Mouse (Mus musculus): ENCODE data around the gene Nav3. TPM values are rescaled to one million over a fixed set of nuclear protein-coding genes. Genes with fewer than 3 reads are reported as not detected.
"Not testable (repeated sequence)": the region's sequence is repeated elsewhere in the genome, so short reads cannot be mapped to it uniquely, and the experiment has no call there.

The Nav3 gene
- polyA plus RNA-seq, 1 experiment from 2014 or later: 0.85 TPM

DNA sequence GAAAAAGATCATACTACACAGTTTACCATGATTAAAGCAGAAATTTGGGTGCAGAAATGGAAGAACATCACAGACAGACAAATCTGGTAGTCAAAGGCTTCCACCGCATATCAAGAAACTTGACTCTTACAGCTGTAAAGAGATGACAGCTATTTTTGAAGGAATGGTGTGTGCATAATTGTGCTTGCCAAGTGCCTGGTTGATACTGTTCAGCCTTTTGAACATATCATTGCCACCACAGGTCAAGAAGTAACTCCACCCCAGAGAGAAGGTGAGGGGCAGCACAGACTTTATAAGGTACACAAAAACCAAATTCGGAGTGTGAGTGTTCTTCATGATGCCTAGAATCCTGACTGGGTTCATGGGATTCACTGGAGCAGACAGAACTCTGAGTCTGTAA is 53.1 kb downstream of the Nav3 start:
- DNase-seq (ENCODE audit: low spot score): no peak
- Histone ChIP-seq H3K36me3 (ENCODE audit: control insufficient read depth, insufficient read depth, low read length) (no peaks in the 10 kb centered on the region), H3K4me1 (replicated peaks; ENCODE audit: control insufficient read depth, insufficient read depth, low read length) (no peaks in the 10 kb centered on the region), H3K27ac (ENCODE audit: low read depth, low read length) (no peak overlapping the region), H3K9ac (ENCODE audit: low read depth, low read length) (no peak overlapping the region), H3K27me3 (replicated peaks; ENCODE audit: control insufficient read depth, insufficient read depth, low read length) (no peaks in the 10 kb centered on the region), H3K4me3 (ENCODE audit: low read depth, low read length) (no peak overlapping the region), H3K9me3 (ENCODE audit: control insufficient read depth, low read length) (no peaks in the 10 kb centered on the region), H3K4me2 (no peak overlapping the region)
- no peak for ATAC-seq (replicated peaks; ENCODE audit: low FRiP score)
- 84% methylated on average over 2 of the region's 2 CpGs for WGBS

GRCm38 (mm10) chr10:110400642-110401041 is 55.4 kb downstream of the Nav3 start:
- no peaks in the 10 kb centered on the region for H3K4me1 ChIP-seq (replicated peaks; ENCODE audit: control insufficient read depth, insufficient read depth, low read length)
- DNase-seq (ENCODE audit: low spot score) (no peak), ATAC-seq (replicated peaks; ENCODE audit: low FRiP score) (no peak)
- H3K9me3 ChIP-seq (ENCODE audit: control insufficient read depth, low read length): no peaks in the 10 kb centered on the region
- no peak overlapping the region for H3K4me3 ChIP-seq (ENCODE audit: low read depth, low read length)
- no peaks in the 10 kb centered on the region for H3K27me3 ChIP-seq (replicated peaks; ENCODE audit: control insufficient read depth, insufficient read depth, low read length)
- no peak overlapping the region for H3K4me2 ChIP-seq
- H3K9ac ChIP-seq (ENCODE audit: low read depth, low read length): no peak overlapping the region
- H3K27ac ChIP-seq (ENCODE audit: low read depth, low read length): no peak overlapping the region
- WGBS: 78% methylated on average over 6 of the region's 6 CpGs
- H3K36me3 ChIP-seq (ENCODE audit: control insufficient read depth, insufficient read depth, low read length): no peaks in the 10 kb centered on the region

GRCm38 (mm10) chr10:110398643-110399042 is 57.4 kb downstream of the Nav3 start:
- 89% methylated on average over 3 of the region's 3 CpGs for WGBS
- no peak overlapping the region for H3K27ac ChIP-seq (ENCODE audit: low read depth, low read length)
- no peaks in the 10 kb centered on the region for H3K36me3 ChIP-seq (ENCODE audit: control insufficient read depth, insufficient read depth, low read length)
- ATAC-seq (replicated peaks; ENCODE audit: low FRiP score) (no peak), DNase-seq (ENCODE audit: low spot score) (no peak)
- H3K4me3 ChIP-seq (ENCODE audit: low read depth, low read length): no peak overlapping the region
- no peak overlapping the region for H3K9ac ChIP-seq (ENCODE audit: low read depth, low read length)
- no peaks in the 10 kb centered on the region for H3K4me1 ChIP-seq (replicated peaks; ENCODE audit: control insufficient read depth, insufficient read depth, low read length)
- H3K4me2 ChIP-seq: no peak overlapping the region
- no peaks in the 10 kb centered on the region for H3K9me3 ChIP-seq (ENCODE audit: control insufficient read depth, low read length)
- no peaks in the 10 kb centered on the region for H3K27me3 ChIP-seq (replicated peaks; ENCODE audit: control insufficient read depth, insufficient read depth, low read length)

DNA sequence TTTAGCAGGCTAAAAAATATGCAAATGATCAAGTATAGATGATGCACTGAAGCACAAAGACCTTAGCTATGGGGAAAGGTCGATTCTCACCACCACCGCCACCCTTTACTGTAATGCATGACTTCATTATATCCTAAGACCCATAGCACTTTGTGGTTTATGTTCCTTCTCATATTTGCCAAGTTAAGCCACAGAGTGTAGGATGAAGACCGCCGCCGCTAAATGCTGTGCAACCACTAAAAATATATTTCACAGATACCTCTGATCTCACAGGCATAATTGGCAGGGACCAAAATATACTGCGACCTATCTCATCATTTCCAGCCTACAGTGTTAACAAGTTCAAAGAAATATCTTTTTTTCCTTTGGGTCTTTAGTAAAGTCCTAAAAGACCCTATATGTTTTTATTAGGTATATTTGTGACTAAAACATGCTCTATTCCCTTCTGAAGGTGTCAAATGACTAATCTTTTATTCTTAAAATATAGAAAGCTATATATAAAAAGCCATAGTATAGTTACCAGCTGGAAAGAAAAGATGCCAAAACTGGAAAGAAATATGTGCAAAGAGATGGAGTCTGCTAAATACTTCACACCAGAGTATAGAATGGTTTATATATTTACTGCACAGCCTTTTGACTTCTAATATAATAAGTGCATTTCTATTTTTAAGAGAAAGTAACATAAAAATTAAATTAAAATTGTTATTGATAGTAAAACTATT is 69.4 kb downstream of the Nav3 start:
- no peaks in the 10 kb centered on the region for H3K36me3 ChIP-seq (ENCODE audit: control insufficient read depth, insufficient read depth, low read length)
- WGBS: 84% methylated on average over 6 of the region's 6 CpGs
- no peak overlapping the region for H3K4me2 ChIP-seq
- no peaks in the 10 kb centered on the region for H3K27me3 ChIP-seq (replicated peaks; ENCODE audit: control insufficient read depth, insufficient read depth, low read length)
- H3K4me1 ChIP-seq (replicated peaks; ENCODE audit: control insufficient read depth, insufficient read depth, low read length): no peaks in the 10 kb centered on the region
- DNase-seq (ENCODE audit: low spot score) (no peak), ATAC-seq (replicated peaks; ENCODE audit: low FRiP score) (no peak)
- no peaks in the 10 kb centered on the region for H3K9me3 ChIP-seq (ENCODE audit: control insufficient read depth, low read length)
- no peak overlapping the region for H3K27ac ChIP-seq (ENCODE audit: low read depth, low read length)
- H3K4me3 ChIP-seq (ENCODE audit: low read depth, low read length): no peak overlapping the region
- no peak overlapping the region for H3K9ac ChIP-seq (ENCODE audit: low read depth, low read length)

- not testable (repeated sequence) for H3K27ac ChIP-seq (ENCODE audit: low read depth, low read length); H3K4me2 ChIP-seq; H3K9ac ChIP-seq (ENCODE audit: low read depth, low read length); DNase-seq (ENCODE audit: low spot score); ATAC-seq (replicated peaks; ENCODE audit: low FRiP score); H3K4me1 ChIP-seq (replicated peaks; ENCODE audit: control insufficient read depth, insufficient read depth, low read length); H3K27me3 ChIP-seq (replicated peaks; ENCODE audit: control insufficient read depth, insufficient read depth, low read length); H3K9me3 ChIP-seq (ENCODE audit: control insufficient read depth, low read length); H3K4me3 ChIP-seq (ENCODE audit: low read depth, low read length); H3K36me3 ChIP-seq (ENCODE audit: control insufficient read depth, insufficient read depth, low read length)
- WGBS: 86% methylated on average over 5 of the region's 5 CpGs
These were observed 72.3 kb downstream of the Nav3 start for GRCm38 (mm10) chr10:110383506-110384229.

DNA sequence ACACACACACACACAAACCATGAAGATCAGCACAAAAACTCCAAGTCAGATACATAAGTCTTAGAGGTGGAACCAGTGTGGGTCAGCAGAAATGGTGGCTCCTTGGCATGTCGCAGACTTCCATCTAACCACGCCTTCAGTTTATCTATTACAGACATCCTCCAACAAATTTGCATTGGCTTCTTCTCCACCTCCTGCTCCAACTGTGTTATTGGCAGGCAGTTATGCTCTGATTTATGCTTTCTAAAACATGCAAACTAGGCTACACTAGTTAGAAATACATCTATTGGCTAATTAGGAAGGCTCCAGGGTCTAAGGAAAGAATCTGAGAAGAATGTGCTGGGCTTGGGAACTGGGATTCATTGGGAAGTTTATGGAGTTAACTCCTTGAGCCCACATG is 75.2 kb downstream of the Nav3 start:
- Histone ChIP-seq H3K9me3 (ENCODE audit: control insufficient read depth, low read length) (no peaks in the 10 kb centered on the region), H3K36me3 (ENCODE audit: control insufficient read depth, insufficient read depth, low read length) (no peaks in the 10 kb centered on the region), H3K4me3 (ENCODE audit: low read depth, low read length) (no peak overlapping the region), H3K27me3 (replicated peaks; ENCODE audit: control insufficient read depth, insufficient read depth, low read length) (no peaks in the 10 kb centered on the region), H3K9ac (ENCODE audit: low read depth, low read length) (no peak overlapping the region), H3K27ac (ENCODE audit: low read depth, low read length) (no peak overlapping the region), H3K4me2 (no peak overlapping the region), H3K4me1 (replicated peaks; ENCODE audit: control insufficient read depth, insufficient read depth, low read length) (no peaks in the 10 kb centered on the region)
- DNase-seq (ENCODE audit: low spot score) (no peak), ATAC-seq (replicated peaks; ENCODE audit: low FRiP score) (no peak)
- WGBS: 78% methylated on average over 2 of the region's 2 CpGs

GRCm38 (mm10) chr10:110372724-110373455 is 83.1 kb downstream of the Nav3 start:
- no peak overlapping the region for H3K4me2 ChIP-seq
- no peaks in the 10 kb centered on the region for H3K27me3 ChIP-seq (replicated peaks; ENCODE audit: control insufficient read depth, insufficient read depth, low read length)
- DNase-seq (ENCODE audit: low spot score): no peak
- 66% methylated on average over 11 of the region's 11 CpGs for WGBS
- H3K36me3 ChIP-seq (ENCODE audit: control insufficient read depth, insufficient read depth, low read length): no peaks in the 10 kb centered on the region
- H3K27ac ChIP-seq (ENCODE audit: low read depth, low read length): no peak overlapping the region
- no peak overlapping the region for H3K9ac ChIP-seq (ENCODE audit: low read depth, low read length)
- no peak overlapping the region for H3K4me3 ChIP-seq (ENCODE audit: low read depth, low read length)
- H3K4me1 ChIP-seq (replicated peaks; ENCODE audit: control insufficient read depth, insufficient read depth, low read length): no peaks in the 10 kb centered on the region
- H3K9me3 ChIP-seq (ENCODE audit: control insufficient read depth, low read length): no peaks in the 10 kb centered on the region
- ATAC-seq (replicated peaks; ENCODE audit: low FRiP score): no peak

GRCm38 (mm10) chr10:110352148-110352547 is 103.9 kb downstream of the Nav3 start:
- no peaks in the 10 kb centered on the region for H3K4me1 ChIP-seq (replicated peaks; ENCODE audit: control insufficient read depth, insufficient read depth, low read length)
- no peak for DNase-seq (ENCODE audit: low spot score)
- H3K27ac ChIP-seq (ENCODE audit: low read depth, low read length): no peak overlapping the region
- no peaks in the 10 kb centered on the region for H3K36me3 ChIP-seq (ENCODE audit: control insufficient read depth, insufficient read depth, low read length)
- no peak overlapping the region for H3K4me3 ChIP-seq (ENCODE audit: low read depth, low read length)
- no peak for ATAC-seq (replicated peaks; ENCODE audit: low FRiP score)
- H3K27me3 ChIP-seq (replicated peaks; ENCODE audit: control insufficient read depth, insufficient read depth, low read length): no peaks in the 10 kb centered on the region
- H3K9ac ChIP-seq (ENCODE audit: low read depth, low read length): no peak overlapping the region
- no peaks in the 10 kb centered on the region for H3K9me3 ChIP-seq (ENCODE audit: control insufficient read depth, low read length)
- WGBS: 63% methylated on average over 7 of the region's 7 CpGs
- H3K4me2 ChIP-seq: no peak overlapping the region

All from liver, embryonic 11.5 days (tissue).